Mouse (Mus musculus) hindbrain, embryonic 11.5 days (tissue): ENCODE data around the gene Abca4. TPM values are rescaled to one million over a fixed set of nuclear protein-coding genes. Genes with fewer than 3 reads are reported as not detected.

Source experiments
- ATAC-seq: fragments of 200-750 bp; cut with Nextera tagmentation; 2 replicates; pipeline ENCODE4 v1.8.0; 2017; ENCODE audit warnings: mild to moderate bottlenecking, moderate TSS enrichment, moderate library complexity; ENCODE audit not compliant: low FRiP score
- DNase-seq: peaks from one replicate; pipeline ENCODE4 v3.0.0-alpha.2; 2015; ENCODE audit warnings: low spot score
- H3K27ac ChIP-seq: fragments of 300-500 bp; sonication (generic); 2 replicates; pipeline ENCODE4 v1.5.1; 2014; ENCODE audit warnings: mild to moderate bottlenecking, low read depth, low read length
- H3K27me3 ChIP-seq: fragments of 300-500 bp; sonication (generic); 2 replicates; pipeline ENCODE4 v1.6.1; 2014; ENCODE audit warnings: mild to moderate bottlenecking, low read length, moderate library complexity, mixed read lengths; ENCODE audit not compliant: control insufficient read depth, insufficient read depth
- H3K36me3 ChIP-seq: fragments of 300-500 bp; sonication (generic); 2 replicates; pipeline ENCODE4 v1.6.1; 2014; ENCODE audit warnings: mild to moderate bottlenecking, low read length, moderate library complexity, mixed read lengths; ENCODE audit not compliant: control insufficient read depth, insufficient read depth
- H3K4me1 ChIP-seq: fragments of 300-500 bp; sonication (generic); replicated peaks from 2 replicates; pipeline ENCODE4 v1.6.1; 2014; ENCODE audit warnings: low read length, mixed read lengths; ENCODE audit not compliant: control insufficient read depth, insufficient read depth
- H3K4me2 ChIP-seq: fragments of 300-500 bp; sonication (generic); replicated peaks from 2 replicates; pipeline ENCODE4 v1.6.1; 2014; ENCODE audit warnings: mild to moderate bottlenecking, low read depth, low read length
- H3K4me3 ChIP-seq: fragments of 300-500 bp; sonication (generic); 2 replicates; pipeline ENCODE4 v1.5.1; 2014; ENCODE audit warnings: low read depth, low read length
- H3K9ac ChIP-seq: fragments of 300-500 bp; sonication (generic); 2 replicates; pipeline ENCODE4 v1.6.1; 2014; ENCODE audit warnings: low read depth, low read length
- H3K9me3 ChIP-seq: fragments of 300-500 bp; sonication (generic); 2 replicates; pipeline ENCODE4 v1.6.1; 2016; ENCODE audit warnings: low read length; ENCODE audit not compliant: control insufficient read depth
- WGBS: fragments of 180-500 bp; shearing (Covaris S2); extraction: QIAGEN DNeasy Blood & Tissue Kit; methylation state at CpG from one replicate; pipeline ENCODE4 v1.1.7; 2014; 5-methylcytosine and 5-hydroxymethylcytosine counted together
- polyA plus RNA-seq: library from polyadenylated mRNA; unstranded; fragments of >200 nt; fragmentation: Nextera tagmentation; extraction: Ambion mirVana; gene quantifications from 2 replicates; pipeline ENCODE4 v1.2.1, GENCODE M21; 2014

Abca4 gene
- polyA plus RNA-seq, 1 experiment from 2014 or later, result 1.4 TPM

DNA sequence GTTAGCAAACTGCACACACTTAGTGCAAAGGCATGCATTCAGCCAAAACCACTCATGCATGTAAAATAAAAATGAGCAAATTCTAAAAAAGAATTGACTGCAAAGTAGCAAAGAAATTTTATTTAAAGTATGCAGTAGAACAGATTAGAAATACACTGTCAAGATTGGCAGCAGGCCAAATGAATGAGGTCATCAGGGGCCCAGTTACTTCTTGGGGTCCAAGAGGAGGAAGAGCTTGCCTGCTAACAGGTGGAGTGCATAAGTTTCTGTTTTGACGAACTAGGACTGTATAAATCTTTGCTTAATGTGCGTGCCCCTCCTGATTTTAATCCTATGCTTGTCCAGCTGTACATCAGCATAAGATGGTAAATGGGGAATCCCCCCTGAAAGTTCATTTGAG, 109.8 kb downstream of the Abca4 start:
- no peaks in the 10 kb centered on the region for H3K4me1 ChIP-seq
- ATAC-seq (no peak), DNase-seq (no peak)
- no peak overlapping the region for H3K9ac ChIP-seq
- H3K4me2 ChIP-seq, result no peak overlapping the region
- no peaks in the 10 kb centered on the region for H3K27me3 ChIP-seq
- H3K4me3 ChIP-seq, result no peak overlapping the region
- no peaks in the 10 kb centered on the region for H3K36me3 ChIP-seq
- H3K9me3 ChIP-seq, result no peaks in the 10 kb centered on the region
- no peak overlapping the region for H3K27ac ChIP-seq
- 88% methylated on average over 2 of the region's 2 CpGs for WGBS

DNA sequence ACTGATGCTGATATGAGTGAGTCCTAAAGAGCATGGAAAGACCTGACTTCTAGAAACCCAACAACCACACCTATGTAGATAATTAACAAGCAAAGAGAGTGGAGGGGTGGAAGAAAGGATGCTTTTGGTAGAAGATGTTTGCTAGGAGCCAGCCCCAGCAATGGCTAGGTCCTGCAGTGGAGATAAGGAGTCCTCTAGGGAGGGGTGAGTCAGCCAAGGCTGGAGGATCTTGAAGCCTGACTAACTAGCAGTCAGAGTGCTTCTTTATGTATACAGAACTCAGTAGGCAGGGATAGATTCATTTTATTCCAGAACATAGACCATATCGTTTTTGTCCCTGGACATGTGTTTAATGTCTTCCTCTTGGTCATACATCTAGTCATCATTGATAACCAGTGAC, 115.2 kb downstream of the Abca4 start:
- 94% methylated on average over 1 of the region's 1 CpGs for WGBS
- no peaks in the 10 kb centered on the region for H3K9me3 ChIP-seq
- DNase-seq (no peak), ATAC-seq (no peak)
- no peak overlapping the region for H3K4me2 ChIP-seq
- no peaks in the 10 kb centered on the region for H3K36me3 ChIP-seq
- H3K27ac ChIP-seq, result no peak overlapping the region
- no peaks in the 10 kb centered on the region for H3K4me1 ChIP-seq
- no peak overlapping the region for H3K4me3 ChIP-seq
- no peaks in the 10 kb centered on the region for H3K27me3 ChIP-seq
- no peak overlapping the region for H3K9ac ChIP-seq

DNA sequence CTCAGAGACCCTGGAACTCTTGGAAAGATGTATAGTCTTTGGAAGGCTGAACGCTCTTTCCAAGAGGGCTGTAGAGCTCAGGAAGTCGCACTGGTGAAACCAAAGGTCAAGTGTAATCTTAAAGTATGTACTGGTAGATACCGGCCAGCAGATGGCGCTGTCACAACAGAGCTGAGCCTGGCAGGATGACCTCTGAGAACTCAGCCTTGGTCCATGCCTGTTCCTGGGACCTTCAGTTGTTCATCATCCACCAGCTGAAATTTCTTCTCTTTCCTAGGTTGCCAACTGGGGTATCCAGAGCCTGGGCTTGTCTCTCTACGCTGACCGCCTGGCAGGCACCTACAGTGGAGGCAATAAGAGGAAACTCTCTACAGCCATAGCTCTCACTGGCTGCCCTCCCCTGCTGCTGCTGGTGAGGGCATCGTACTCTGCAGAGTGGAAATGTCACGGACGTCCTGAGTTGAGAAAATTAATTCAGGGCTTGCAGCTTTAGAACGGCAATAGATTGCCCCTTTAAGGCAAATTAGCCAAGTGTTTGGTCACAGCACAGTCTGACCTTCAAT, 125.5 kb downstream of the Abca4 start:
- peak; percentile 19; the same call in 1 of the 2 replicates for ATAC-seq
- H3K9me3 ChIP-seq, result no peaks in the 10 kb centered on the region
- DNase-seq, result peak; percentile 77
- no peaks in the 10 kb centered on the region for H3K4me1 ChIP-seq
- no peak overlapping the region for H3K9ac ChIP-seq
- no peak overlapping the region for H3K27ac ChIP-seq
- H3K4me2 ChIP-seq, result no peak overlapping the region
- no peaks in the 10 kb centered on the region for H3K27me3 ChIP-seq
- WGBS, result 44% methylated on average over 10 of the region's 10 CpGs
- no peaks in the 10 kb centered on the region for H3K36me3 ChIP-seq
- no peak overlapping the region for H3K4me3 ChIP-seq

DNA sequence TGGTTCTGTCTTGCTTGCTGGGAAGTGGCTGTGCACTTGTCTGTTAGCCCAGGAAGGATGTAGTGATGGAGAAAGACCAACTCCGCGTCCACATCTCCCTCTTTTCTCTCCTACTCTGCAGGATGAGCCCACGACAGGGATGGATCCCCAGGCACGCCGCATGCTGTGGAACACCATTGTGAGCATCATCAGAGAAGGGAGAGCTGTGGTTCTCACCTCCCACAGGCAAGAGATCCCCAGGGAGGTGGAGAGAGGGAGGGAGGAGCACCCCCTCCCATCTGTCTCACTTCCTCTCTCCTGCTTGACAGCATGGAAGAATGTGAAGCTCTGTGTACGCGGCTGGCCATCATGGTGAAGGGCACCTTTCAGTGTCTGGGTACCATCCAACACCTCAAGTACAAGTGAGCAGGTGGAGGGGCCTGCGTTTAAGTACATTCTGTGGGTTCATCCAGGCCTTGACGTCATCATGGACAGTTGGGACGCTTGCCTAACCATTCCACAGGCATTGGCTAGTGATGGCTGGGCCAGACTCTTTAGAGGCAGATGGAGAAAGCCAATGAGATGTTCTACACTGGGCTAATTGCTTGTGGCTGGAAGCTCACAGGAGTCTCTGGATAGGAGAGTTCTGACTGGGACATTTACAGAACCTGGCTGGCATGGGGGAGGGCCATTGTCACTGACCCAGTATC, 126.5 kb downstream of the Abca4 start:
- no peak overlapping the region for H3K4me3 ChIP-seq
- DNase-seq (no peak), ATAC-seq (no peak)
- H3K27me3 ChIP-seq, result no peaks in the 10 kb centered on the region
- no peaks in the 10 kb centered on the region for H3K36me3 ChIP-seq
- no peaks in the 10 kb centered on the region for H3K4me1 ChIP-seq
- H3K4me2 ChIP-seq, result no peak overlapping the region
- no peaks in the 10 kb centered on the region for H3K9me3 ChIP-seq
- no peak overlapping the region for H3K9ac ChIP-seq
- H3K27ac ChIP-seq, result no peak overlapping the region
- 87% methylated on average over 10 of the region's 10 CpGs for WGBS

DNA sequence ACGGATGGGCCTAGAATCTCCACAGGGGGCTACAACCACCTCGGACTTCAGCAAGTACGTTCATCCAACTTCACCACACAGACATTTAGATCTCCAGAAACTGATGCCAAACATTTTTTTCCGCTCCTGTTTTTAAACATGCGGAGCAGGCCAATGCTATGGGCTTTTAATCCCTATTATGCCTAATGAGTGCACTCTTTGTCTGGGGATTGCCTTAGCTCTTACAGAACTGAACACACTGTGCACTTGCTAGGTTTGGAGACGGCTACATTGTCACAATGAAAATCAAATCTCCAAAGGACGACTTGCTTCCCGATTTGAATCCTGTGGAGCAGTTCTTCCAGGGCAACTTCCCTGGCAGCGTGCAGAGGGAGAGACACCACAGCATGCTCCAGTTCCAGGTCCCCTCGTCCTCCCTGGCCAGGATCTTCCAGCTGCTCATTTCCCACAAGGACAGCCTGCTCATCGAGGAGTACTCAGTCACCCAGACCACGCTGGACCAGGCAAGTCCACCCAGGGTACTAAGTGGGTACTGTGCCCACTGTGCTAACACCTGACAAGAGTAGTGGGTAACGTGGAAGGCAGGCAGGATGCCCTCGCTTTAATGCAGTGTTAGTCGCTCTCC, 129.4 kb downstream of the Abca4 start:
- no peak overlapping the region for H3K9ac ChIP-seq

DNA sequence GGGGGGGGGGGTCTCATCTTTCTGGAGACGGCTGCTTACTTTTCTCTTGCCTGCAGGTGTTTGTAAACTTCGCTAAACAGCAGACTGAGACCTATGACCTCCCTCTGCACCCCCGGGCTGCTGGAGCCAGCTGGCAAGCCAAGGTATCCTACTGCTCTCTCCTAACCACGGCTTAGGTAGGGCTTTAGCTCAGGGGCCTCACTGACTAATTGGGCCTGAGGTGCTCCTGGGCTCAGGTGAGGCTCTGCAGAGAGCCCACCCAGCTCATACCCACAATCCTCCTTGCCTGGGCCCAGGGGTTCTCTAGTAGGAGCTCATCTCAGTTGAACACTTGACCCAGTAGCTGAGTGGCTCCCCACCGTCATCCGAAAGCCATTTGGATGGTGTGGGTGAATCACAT, 131.8 kb downstream of the Abca4 start:
- no peak overlapping the region for H3K27ac ChIP-seq
- ATAC-seq (no peak), DNase-seq (no peak)

More for the DNA sequence above, 129.4 kb downstream of the Abca4 start:
- no peaks in the 10 kb centered on the region for H3K4me1 ChIP-seq
- no peaks in the 10 kb centered on the region for H3K36me3 ChIP-seq
- no peak overlapping the region for H3K4me2 ChIP-seq
- H3K27me3 ChIP-seq, result no peaks in the 10 kb centered on the region
- 72% methylated on average over 15 of the region's 15 CpGs for WGBS
- no peak for DNase-seq
- H3K4me3 ChIP-seq, result no peak overlapping the region
- H3K9me3 ChIP-seq, result no peaks in the 10 kb centered on the region
- no peak for ATAC-seq
- no peak overlapping the region for H3K27ac ChIP-seq

DNA sequence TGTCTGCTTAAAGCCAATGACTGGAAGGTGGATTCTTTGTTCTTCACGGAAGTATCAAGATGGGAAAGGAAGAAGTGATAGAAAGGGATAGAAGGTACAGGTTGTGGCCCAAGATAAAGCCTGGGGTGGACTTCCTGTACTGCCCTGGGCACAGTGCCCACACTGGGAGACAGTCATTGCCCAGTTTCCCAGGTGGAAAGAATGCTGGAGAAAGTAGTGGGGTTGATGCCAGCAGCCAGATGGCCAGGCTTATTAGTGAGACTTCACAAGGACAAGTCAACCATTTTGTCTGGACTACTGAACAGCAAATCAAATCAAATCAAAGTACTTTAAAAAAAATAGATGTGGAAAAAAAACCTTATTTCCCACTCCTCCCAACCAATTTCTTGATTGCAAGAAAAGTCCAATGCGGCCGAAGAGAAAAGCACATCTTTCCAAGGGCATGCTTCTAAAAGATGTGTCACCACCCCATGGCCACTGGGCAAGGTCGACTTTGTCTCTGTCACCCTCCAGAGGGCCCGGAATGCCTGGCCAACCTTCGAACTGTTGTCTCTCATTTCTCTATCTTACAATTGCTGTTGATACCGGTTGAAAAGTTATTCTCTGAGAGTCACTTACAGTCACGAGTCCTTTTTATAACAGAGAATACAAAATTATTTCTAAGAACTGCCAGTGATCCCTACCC, 132.6 kb downstream of the Abca4 start:
- Histone ChIP-seq H3K27me3 (no peaks in the 10 kb centered on the region), H3K4me2 (no peak overlapping the region), H3K27ac (no peak overlapping the region), H3K4me3 (no peak overlapping the region), H3K36me3 (no peaks in the 10 kb centered on the region), H3K9me3 (no peaks in the 10 kb centered on the region), H3K4me1 (no peaks in the 10 kb centered on the region), H3K9ac (no peak overlapping the region)
- no peak for DNase-seq
- WGBS, result 89% methylated on average over 8 of the region's 8 CpGs
- no peak for ATAC-seq

More for the DNA sequence above, 131.8 kb downstream of the Abca4 start:
- Histone ChIP-seq H3K4me3 (no peak overlapping the region), H3K9ac (no peak overlapping the region), H3K9me3 (no peaks in the 10 kb centered on the region), H3K27me3 (no peaks in the 10 kb centered on the region), H3K36me3 (no peaks in the 10 kb centered on the region), H3K4me2 (no peak overlapping the region), H3K4me1 (no peaks in the 10 kb centered on the region)
- 74% methylated on average over 6 of the region's 6 CpGs for WGBS

DNA sequence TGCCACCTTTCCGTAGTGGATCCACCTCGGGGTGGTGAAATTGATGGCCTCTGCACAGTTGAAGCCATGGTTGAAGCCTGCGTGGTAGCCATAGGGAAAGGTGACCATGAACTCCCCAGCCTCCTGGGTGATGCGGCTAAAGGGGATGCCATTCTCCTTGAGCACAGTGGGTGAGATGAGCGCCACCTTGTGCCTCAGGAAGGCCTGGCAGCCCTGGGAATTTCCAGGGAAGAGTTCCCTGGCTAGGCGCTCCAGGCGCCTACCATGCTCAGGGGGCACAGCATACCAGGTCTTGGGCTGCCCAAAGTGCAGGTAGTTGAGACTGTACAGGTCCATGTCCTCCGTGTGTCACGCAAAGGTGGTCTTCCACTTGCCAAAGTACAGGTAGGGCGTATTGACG, 139.9 kb downstream of the Abca4 start:
- Histone ChIP-seq H3K4me3 (no peak overlapping the region), H3K27me3 (no peaks in the 10 kb centered on the region), H3K4me1 (no peaks in the 10 kb centered on the region), H3K27ac (no peak overlapping the region), H3K9me3 (no peaks in the 10 kb centered on the region), H3K9ac (no peak overlapping the region), H3K36me3 (no peaks in the 10 kb centered on the region), H3K4me2 (no peak overlapping the region)
- DNase-seq, result peak; percentile 20
- no peak for ATAC-seq
- WGBS, result 52% methylated on average over 11 of the region's 11 CpGs
